Mouse (Mus musculus) limb, embryonic 12.5 days (tissue): Measurements from ENCODE around the gene Tubb3. TPM values are rescaled to one million over a fixed set of nuclear protein-coding genes. Genes with fewer than 3 reads are reported as not detected.
A peak's percentile ranks its signal among the peaks of the same experiment; 100 is the strongest.

ENCODE experiments used
- ATAC-seq: fragments of 200-750 bp; cut with Nextera tagmentation; 2 replicates; pipeline ENCODE4 v1.8.0; 2017; ENCODE audit warnings: low read depth, moderate TSS enrichment; ENCODE audit not compliant: insufficient number of reproducible peaks, insufficient read depth, low FRiP score, low TSS enrichment
- H3K27ac ChIP-seq: fragments of 300-500 bp; sonication (generic); 2 replicates; pipeline ENCODE4 v1.5.1; 2016; ENCODE audit warnings: mild to moderate bottlenecking, moderate library complexity
- H3K27me3 ChIP-seq: fragments of 300-500 bp; sonication (generic); 2 replicates; pipeline ENCODE4 v1.6.1; 2016; ENCODE audit warnings: mild to moderate bottlenecking, moderate library complexity
- H3K36me3 ChIP-seq: fragments of 300-500 bp; sonication (generic); 2 replicates; pipeline ENCODE4 v1.6.1; 2016; ENCODE audit warnings: mild to moderate bottlenecking, moderate library complexity
- H3K4me1 ChIP-seq: fragments of 300-500 bp; sonication (generic); replicated peaks from 2 replicates; pipeline ENCODE4 v1.6.1; 2016
- H3K4me2 ChIP-seq: fragments of 300-500 bp; sonication (generic); 2 replicates; pipeline ENCODE4 v1.6.1; 2016; ENCODE audit warnings: mild to moderate bottlenecking, moderate library complexity
- H3K4me3 ChIP-seq: fragments of 300-500 bp; sonication (generic); replicated peaks from 2 replicates; pipeline ENCODE4 v1.5.1; 2016; ENCODE audit warnings: mild to moderate bottlenecking
- H3K9ac ChIP-seq: fragments of 300-500 bp; sonication (generic); replicated peaks from 2 replicates; pipeline ENCODE4 v1.6.1; 2016; ENCODE audit warnings: mild to moderate bottlenecking, moderate library complexity
- H3K9me3 ChIP-seq: fragments of 300-500 bp; sonication (generic); 2 replicates; pipeline ENCODE4 v1.6.1; 2016; ENCODE audit warnings: mild to moderate bottlenecking, moderate library complexity
- WGBS: fragments of 180-500 bp; shearing (Covaris S2); methylation state at CpG from one replicate; pipeline ENCODE4 v1.1.7; 2016; 5-methylcytosine and 5-hydroxymethylcytosine counted together
- polyA plus RNA-seq: library from polyadenylated mRNA; unstranded; fragments of >200 nt; fragmentation: Nextera tagmentation; extraction: Ambion mirVana; gene quantifications from 2 replicates; pipeline ENCODE4 v1.2.1, GENCODE M21; 2016

Tubb3 gene
- 9.1 and 14.4 TPM in 2 replicates for polyA plus RNA-seq

- under 1% methylated on average over 29 of the region's 29 CpGs for WGBS
- H3K4me1 ChIP-seq, result peaks cover 16% of the 10 kb centered on the region
- H3K36me3 ChIP-seq, result no peaks in the 10 kb centered on the region
- no peaks in the 10 kb centered on the region for H3K9me3 ChIP-seq
- H3K27me3 ChIP-seq, result peaks cover 69% of the 10 kb centered on the region
- peak within 1 kb of the TSS; percentile 58 for H3K4me2 ChIP-seq
- peak within 1 kb of the TSS; percentile 38 for H3K9ac ChIP-seq
- ATAC-seq, result peak; percentile 52; the same call in 1 of the 2 replicates
- H3K27ac ChIP-seq, result no peak within 1 kb of the TSS
- peak within 1 kb of the TSS; percentile 44 for H3K4me3 ChIP-seq
These were observed at the start of gene Tubb3 for GRCm38 (mm10) chr8:123411246-123411645. Tubb3 (plus strand) TSS chr8:123411424.

GRCm38 (mm10) chr8:123373403-123374238, 37.6 kb upstream of the Tubb3 start, which contains the start of gene Tcf25:
Tcf25 (plus strand) TSS chr8:123373753.
- H3K4me3 ChIP-seq, result peak within 1 kb of the TSS; percentile 71
- no peaks in the 10 kb centered on the region for H3K9me3 ChIP-seq
- H3K9ac ChIP-seq, result peak within 1 kb of the TSS; percentile 77
- peaks cover 8% of the 10 kb centered on the region for H3K36me3 ChIP-seq
- H3K4me1 ChIP-seq, result peaks cover 15% of the 10 kb centered on the region
- peak; percentile 88 for ATAC-seq
- peak within 1 kb of the TSS; percentile 81 for H3K4me2 ChIP-seq
- under 1% methylated on average over 75 of the region's 75 CpGs for WGBS
- H3K27me3 ChIP-seq, result no peaks in the 10 kb centered on the region
- H3K27ac ChIP-seq, result peak within 1 kb of the TSS; percentile 97

- peaks cover 8% of the 10 kb centered on the region for H3K36me3 ChIP-seq
These were observed 37.0 kb upstream of the Tubb3 start for GRCm38 (mm10) chr8:123374239-123374578.

GRCm38 (mm10) chr8:123375701-123376100, 35.5 kb upstream of the Tubb3 start:
- Histone ChIP-seq H3K4me2 (no peak overlapping the region), H3K4me3 (no peak overlapping the region), H3K9me3 (no peaks in the 10 kb centered on the region), H3K27me3 (no peaks in the 10 kb centered on the region), H3K4me1 (peaks cover 15% of the 10 kb centered on the region), H3K36me3 (peaks cover 8% of the 10 kb centered on the region), H3K9ac (no peak overlapping the region), H3K27ac (no peak overlapping the region)
- ATAC-seq, result no peak
- 78% methylated on average over 10 of the region's 10 CpGs for WGBS

More at GRCm38 (mm10) chr8:123374239-123374578, 37.0 kb upstream of the Tubb3 start:
- Histone ChIP-seq H3K4me2 (peak overlapping the region; percentile 81), H3K27ac (peak overlapping the region; percentile 97), H3K9me3 (no peaks in the 10 kb centered on the region), H3K4me3 (peak overlapping the region; percentile 71), H3K9ac (peak overlapping the region; percentile 77), H3K27me3 (no peaks in the 10 kb centered on the region), H3K4me1 (peaks cover 15% of the 10 kb centered on the region)
- peak; percentile 81 for ATAC-seq
- under 1% methylated on average over 20 of the region's 20 CpGs for WGBS

GRCm38 (mm10) chr8:123376106-123376505, 35.1 kb upstream of the Tubb3 start:
- Histone ChIP-seq H3K36me3 (peaks cover 12% of the 10 kb centered on the region), H3K4me3 (no peak overlapping the region), H3K9me3 (no peaks in the 10 kb centered on the region), H3K27ac (no peak overlapping the region), H3K9ac (no peak overlapping the region), H3K4me2 (no peak overlapping the region), H3K4me1 (peaks cover 15% of the 10 kb centered on the region), H3K27me3 (no peaks in the 10 kb centered on the region)
- ATAC-seq, result no peak
- WGBS, result 76% methylated on average over 8 of the region's 8 CpGs

- Histone ChIP-seq H3K27me3 (no peaks in the 10 kb centered on the region), H3K36me3 (peaks cover 64% of the 10 kb centered on the region), H3K9ac (no peak overlapping the region), H3K4me1 (no peaks in the 10 kb centered on the region), H3K27ac (no peak overlapping the region), H3K9me3 (no peaks in the 10 kb centered on the region), H3K4me2 (no peak overlapping the region), H3K4me3 (no peak overlapping the region)
- 96% methylated on average over 4 of the region's 4 CpGs for WGBS
- ATAC-seq, result no peak
These were observed 29.5 kb upstream of the Tubb3 start for GRCm38 (mm10) chr8:123381711-123382110.

GRCm38 (mm10) chr8:123382516-123382915, 28.7 kb upstream of the Tubb3 start:
- H3K27me3 ChIP-seq, result no peaks in the 10 kb centered on the region
- no peak overlapping the region for H3K9ac ChIP-seq
- no peaks in the 10 kb centered on the region for H3K4me1 ChIP-seq
- ATAC-seq, result no peak
- H3K36me3 ChIP-seq, result peaks cover 68% of the 10 kb centered on the region
- no peak overlapping the region for H3K4me3 ChIP-seq
- 92% methylated on average over 8 of the region's 8 CpGs for WGBS
- no peak overlapping the region for H3K27ac ChIP-seq
- no peak overlapping the region for H3K4me2 ChIP-seq
- no peaks in the 10 kb centered on the region for H3K9me3 ChIP-seq

GRCm38 (mm10) chr8:123384883-123385540, 26.2 kb upstream of the Tubb3 start:
- H3K4me1 ChIP-seq, result no peaks in the 10 kb centered on the region
- H3K4me2 ChIP-seq, result no peak overlapping the region
- no peaks in the 10 kb centered on the region for H3K27me3 ChIP-seq
- no peak for ATAC-seq
- H3K9ac ChIP-seq, result no peak overlapping the region
- H3K9me3 ChIP-seq, result no peaks in the 10 kb centered on the region
- 75% methylated on average over 9 of the region's 9 CpGs for WGBS
- H3K4me3 ChIP-seq, result no peak overlapping the region
- peaks cover 93% of the 10 kb centered on the region for H3K36me3 ChIP-seq
- H3K27ac ChIP-seq, result no peak overlapping the region

- Histone ChIP-seq H3K4me3 (no peak overlapping the region), H3K9me3 (no peaks in the 10 kb centered on the region), H3K36me3 (peaks cover 100% of the 10 kb centered on the region), H3K27ac (no peak overlapping the region), H3K4me1 (no peaks in the 10 kb centered on the region), H3K4me2 (no peak overlapping the region), H3K27me3 (no peaks in the 10 kb centered on the region), H3K9ac (no peak overlapping the region)
- 83% methylated on average over 3 of the region's 3 CpGs for WGBS
- no peak for ATAC-seq
These were observed 24.2 kb upstream of the Tubb3 start for GRCm38 (mm10) chr8:123387041-123387440.

GRCm38 (mm10) chr8:123387801-123388200, 23.4 kb upstream of the Tubb3 start:
- Histone ChIP-seq H3K36me3 (peaks cover 100% of the 10 kb centered on the region), H3K4me2 (no peak overlapping the region), H3K27ac (no peak overlapping the region), H3K9ac (no peak overlapping the region), H3K4me3 (no peak overlapping the region), H3K27me3 (no peaks in the 10 kb centered on the region), H3K4me1 (no peaks in the 10 kb centered on the region), H3K9me3 (no peaks in the 10 kb centered on the region)
- ATAC-seq, result no peak
- WGBS, result 89% methylated on average over 8 of the region's 8 CpGs

- Histone ChIP-seq H3K27me3 (no peaks in the 10 kb centered on the region), H3K27ac (no peak overlapping the region), H3K9ac (no peak overlapping the region), H3K4me1 (no peaks in the 10 kb centered on the region), H3K9me3 (no peaks in the 10 kb centered on the region), H3K4me3 (no peak overlapping the region), H3K36me3 (peaks cover 100% of the 10 kb centered on the region), H3K4me2 (no peak overlapping the region)
- WGBS, result 95% methylated on average over 7 of the region's 7 CpGs
- ATAC-seq, result no peak
These were observed 22.2 kb upstream of the Tubb3 start for GRCm38 (mm10) chr8:123389026-123389425.
